Mouse (Mus musculus) cerebral cortex, adult 2 months (tissue): ENCODE data around the gene Tnip1.

Source experiments
- WGBS: fragments of 180-500 bp; shearing (Covaris S2); methylation state at CpG from one replicate; pipeline ENCODE4 v1.1.7; 2018; 5-methylcytosine and 5-hydroxymethylcytosine counted together

The Tnip1 gene

GRCm38 (mm10) chr11:54972049-54972723 lies 9.5 kb upstream of the Tnip1 start:
- 66% methylated on average over 4 of the region's 4 CpGs for WGBS

GRCm38 (mm10) chr11:54971365-54972048 lies 8.8 kb upstream of the Tnip1 start:
- 59% methylated on average over 8 of the region's 8 CpGs for WGBS

- 81% methylated on average over 6 of the region's 6 CpGs for WGBS
Measured at GRCm38 (mm10) chr11:54965234-54965633, 2.5 kb upstream of the Tnip1 start.

- 66% methylated on average over 3 of the region's 3 CpGs for WGBS
Measured at GRCm38 (mm10) chr11:54961921-54962320, 796 bp downstream of the Tnip1 start.

GRCm38 (mm10) chr11:54961164-54961850 lies 1.4 kb downstream of the Tnip1 start:
- WGBS = 88% methylated on average over 6 of the region's 6 CpGs

GRCm38 (mm10) chr11:54960251-54960650 lies 2.5 kb downstream of the Tnip1 start:
- 89% methylated on average over 6 of the region's 6 CpGs for WGBS

DNA sequence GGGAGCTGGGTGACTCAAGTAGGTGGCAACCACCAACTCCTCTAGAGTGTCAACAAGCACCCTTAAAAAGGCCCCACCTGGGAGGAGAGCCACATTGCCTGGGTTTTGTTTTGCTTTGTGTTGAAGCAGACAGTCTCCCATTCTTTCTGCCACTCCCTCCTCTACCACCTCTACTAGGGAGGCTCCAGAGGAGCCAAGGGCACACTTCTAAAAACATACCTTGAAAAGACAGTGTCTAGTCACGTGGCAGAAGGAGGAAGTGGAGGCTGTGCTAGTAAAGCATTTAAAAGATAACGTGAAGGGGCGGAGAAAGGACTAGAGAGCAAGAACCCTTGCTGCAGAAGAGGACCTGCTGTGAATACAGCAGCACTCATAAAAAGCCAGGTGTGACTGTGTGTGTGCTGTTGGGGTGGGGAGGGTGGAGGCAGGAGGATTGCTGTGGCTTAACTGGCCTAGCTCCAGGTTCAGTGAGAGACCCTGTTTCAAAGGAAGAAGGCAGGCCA lies 4.1 kb downstream of the Tnip1 start:
- 63% methylated on average over 3 of the region's 3 CpGs for WGBS

DNA sequence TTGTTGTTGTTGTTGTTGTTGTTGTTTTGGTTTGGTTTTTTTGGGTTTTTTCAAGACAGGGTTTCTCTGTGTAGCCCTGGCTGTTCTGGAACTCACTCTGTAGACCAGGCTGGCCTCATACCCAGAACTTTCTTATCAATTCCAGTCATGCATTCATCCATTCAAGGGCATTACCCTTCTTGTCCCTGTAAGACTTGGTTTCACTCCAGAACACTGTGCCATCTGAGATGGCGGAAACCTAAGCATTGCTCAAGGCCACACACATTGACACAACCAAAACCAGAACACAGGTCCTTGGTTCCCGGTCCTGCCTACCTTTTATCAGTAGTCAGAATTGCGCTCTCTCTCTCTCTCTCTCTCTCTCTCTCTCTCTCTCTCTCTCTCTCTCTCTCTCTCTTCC lies 5.0 kb downstream of the Tnip1 start:
- 92% methylated on average over 3 of the region's 3 CpGs for WGBS

DNA sequence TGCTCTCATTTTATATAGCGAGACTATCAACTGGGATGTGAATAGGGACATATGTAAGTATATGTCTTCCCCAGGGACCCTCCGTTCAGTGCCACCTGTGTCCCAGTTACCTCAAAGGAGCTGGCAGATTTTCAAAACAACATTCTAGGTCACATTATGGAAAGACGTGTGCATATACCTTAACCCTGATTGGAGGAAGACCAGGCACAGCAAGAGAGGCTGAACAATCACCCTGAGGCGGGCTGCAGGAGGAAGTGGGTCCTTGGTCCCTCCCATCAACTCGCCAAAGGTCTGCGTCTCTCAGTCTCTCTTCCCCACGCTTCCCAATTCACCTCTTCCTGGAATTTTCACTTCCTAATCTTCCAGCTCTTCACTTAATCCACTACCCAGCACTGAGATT lies 5.8 kb downstream of the Tnip1 start:
- 73% methylated on average over 7 of the region's 7 CpGs for WGBS

- WGBS = under 1% methylated on average over 57 of the region's 59 CpGs
Measured at GRCm38 (mm10) chr11:54955735-54956480, 6.8 kb downstream of the Tnip1 start.

DNA sequence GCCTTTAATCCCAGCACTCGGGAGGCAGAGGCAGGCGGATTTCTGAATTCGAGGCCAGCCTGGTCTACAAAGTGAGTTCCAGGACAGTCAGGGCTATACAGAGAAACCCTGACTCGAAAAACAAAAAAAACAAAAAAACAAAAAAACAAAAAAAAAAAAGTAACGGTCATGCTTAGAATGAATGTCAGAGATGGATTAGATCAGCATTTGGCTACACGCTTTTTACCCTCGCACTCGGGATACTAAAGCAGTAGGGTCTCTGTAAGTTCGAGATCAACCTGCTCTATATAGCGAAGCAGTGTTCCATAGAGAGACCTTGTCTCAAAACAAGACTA lies 7.3 kb downstream of the Tnip1 start:
- WGBS = 30% methylated on average over 10 of the region's 10 CpGs

GRCm38 (mm10) chr11:54954716-54955115 lies 8.0 kb downstream of the Tnip1 start:
- WGBS = 59% methylated on average over 8 of the region's 8 CpGs

- 19% methylated on average over 9 of the region's 9 CpGs for WGBS
Measured at GRCm38 (mm10) chr11:54953993-54954446, 8.7 kb downstream of the Tnip1 start.

DNA sequence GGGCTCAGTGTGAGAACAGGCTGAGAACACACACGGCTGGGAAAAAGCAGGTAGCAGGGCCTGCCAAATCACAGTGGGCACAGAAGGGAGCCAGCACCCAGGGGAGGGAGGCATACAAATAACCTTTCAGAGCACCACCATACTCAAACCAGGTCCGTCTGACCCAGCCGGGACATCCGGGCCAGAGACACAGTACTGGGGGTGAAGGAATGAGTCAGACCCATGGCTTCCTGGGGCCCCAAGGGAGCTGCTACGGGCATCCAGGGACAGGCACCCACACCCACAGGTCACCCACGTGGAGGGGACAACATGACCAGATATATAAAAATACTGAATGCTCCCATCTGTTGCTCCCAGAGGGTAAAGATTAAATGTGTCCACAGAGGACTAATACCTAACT lies 10.1 kb downstream of the Tnip1 start:
- WGBS = 64% methylated on average over 6 of the region's 6 CpGs

- 81% methylated on average over 6 of the region's 6 CpGs for WGBS
Measured at GRCm38 (mm10) chr11:54950684-54951083, 12.0 kb downstream of the Tnip1 start.

DNA sequence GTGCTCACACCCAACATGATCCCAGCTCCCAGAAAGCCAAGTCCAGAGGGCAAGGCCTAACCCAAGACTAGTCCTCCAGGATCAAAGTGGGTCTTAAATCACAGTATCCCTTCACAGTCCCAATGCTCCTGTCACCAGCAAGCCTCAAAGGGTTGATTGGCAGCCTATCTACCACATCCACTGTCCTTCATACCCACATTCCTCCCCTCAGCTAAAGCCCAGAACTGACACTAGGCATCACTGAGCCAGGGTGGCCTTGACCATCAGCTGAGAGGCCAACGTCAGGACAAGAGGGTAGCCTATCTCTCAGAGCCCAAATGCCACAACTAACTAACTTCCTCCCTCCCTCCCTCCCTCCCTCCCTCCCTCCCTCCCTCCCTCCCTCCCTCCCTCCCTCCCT lies 13.0 kb downstream of the Tnip1 start:
- 88% methylated on average over 1 of the region's 1 CpGs for WGBS

GRCm38 (mm10) chr11:54944702-54945101 lies 18.0 kb downstream of the Tnip1 start:
- WGBS = 85% methylated on average over 3 of the region's 3 CpGs

DNA sequence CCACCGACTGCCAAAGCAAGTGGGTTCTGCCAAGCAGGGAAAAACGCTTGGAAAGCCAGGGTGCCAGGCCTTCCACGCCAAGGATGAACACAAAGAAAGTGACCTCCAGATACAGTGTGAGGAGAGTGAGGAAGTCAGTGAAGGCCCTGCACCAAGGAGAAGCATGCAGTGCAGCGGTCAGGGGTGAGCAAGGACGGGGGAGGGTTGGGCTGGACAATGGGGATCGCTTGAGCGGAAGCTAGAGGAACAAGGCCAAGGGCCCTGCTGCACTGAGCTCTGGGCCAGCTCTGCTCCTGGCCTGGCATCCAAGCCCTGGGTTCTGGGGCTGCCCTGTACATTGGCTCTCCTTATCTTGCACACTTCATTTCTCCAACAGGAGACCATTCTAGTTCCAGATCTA lies 22.7 kb downstream of the Tnip1 start:
- WGBS = 60% methylated on average over 7 of the region's 7 CpGs

- WGBS = 80% methylated on average over 8 of the region's 8 CpGs
Measured at GRCm38 (mm10) chr11:54939501-54939900, 23.2 kb downstream of the Tnip1 start.

DNA sequence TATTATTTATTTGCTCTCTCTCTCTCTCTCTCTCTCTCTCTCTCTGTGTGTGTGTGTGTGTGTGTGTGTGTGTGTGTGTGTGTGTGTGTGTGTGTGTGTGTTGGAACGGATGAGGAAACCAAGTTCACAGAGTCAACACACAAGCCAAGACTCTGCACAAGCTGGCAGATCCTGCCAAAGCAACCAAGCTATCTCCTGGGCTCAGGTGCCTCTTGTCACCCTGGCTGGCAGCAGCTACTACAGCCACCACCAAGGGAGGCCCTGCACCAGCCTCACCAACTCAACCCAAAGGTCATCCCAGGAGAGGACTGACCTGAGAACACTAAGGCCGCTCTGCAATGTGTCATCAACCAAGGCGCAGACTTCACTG lies 26.0 kb downstream of the Tnip1 start:
- WGBS = 87% methylated on average over 3 of the region's 3 CpGs

GRCm38 (mm10) chr11:54936035-54936770 lies 26.5 kb downstream of the Tnip1 start:
- 60% methylated on average over 12 of the region's 12 CpGs for WGBS
